Mouse (Mus musculus): ENCODE results near the gene Arl8a.

Gene Arl8a

DNA sequence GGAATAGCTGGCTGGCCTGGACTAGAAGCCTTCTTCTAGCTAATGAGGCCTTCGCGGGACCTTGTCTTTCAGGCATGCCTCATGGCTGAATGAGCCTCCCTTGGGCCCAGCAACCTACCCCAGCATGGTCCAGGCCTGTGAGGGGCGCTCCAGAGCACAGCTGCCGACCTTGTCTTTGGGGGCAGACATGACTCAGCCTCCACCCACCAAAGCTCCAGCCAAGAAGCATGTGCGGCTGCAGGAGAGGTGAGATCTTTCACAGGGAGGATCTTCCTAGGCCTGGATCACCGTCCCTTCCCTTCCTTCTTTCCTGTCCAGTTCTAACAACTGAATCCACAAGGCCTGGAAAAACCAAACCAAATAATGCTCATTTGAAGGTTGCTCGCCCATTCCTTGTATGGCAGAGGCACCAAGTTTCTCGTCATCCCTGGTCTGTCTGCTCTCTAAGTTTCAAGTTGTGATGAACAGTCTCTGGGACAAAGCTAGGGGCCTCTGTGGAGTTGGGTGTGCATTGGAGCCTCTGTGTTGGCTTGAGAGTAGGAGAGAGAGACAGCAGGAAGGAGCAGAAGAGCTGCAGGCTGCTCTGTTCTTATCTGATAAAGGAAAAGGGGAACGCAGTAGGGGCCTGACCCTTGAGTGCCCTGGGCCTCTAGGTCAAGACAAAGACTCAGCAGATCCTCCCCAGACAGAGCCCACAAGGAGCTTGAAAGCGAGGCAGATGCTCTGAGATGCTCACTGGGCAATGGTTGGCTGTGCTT lies 12.8 kb upstream of the Arl8a start:
- DNase-seq (ENCODE audit: low read depth, low spot score), result no peak

- DNase-seq (ENCODE audit: low read depth, low spot score), result no peak
Observed at GRCm38 (mm10) chr1:135135111-135135787, 11.4 kb upstream of the Arl8a start.

GRCm38 (mm10) chr1:135136500-135136899 lies 10.1 kb upstream of the Arl8a start:
- DNase-seq (ENCODE audit: low read depth, low spot score), result peak; percentile 90

- no peak for DNase-seq (ENCODE audit: low read depth, low spot score)
Observed at GRCm38 (mm10) chr1:135139906-135140305, 6.7 kb upstream of the Arl8a start.

GRCm38 (mm10) chr1:135142452-135142851 lies 4.2 kb upstream of the Arl8a start:
- no peak for DNase-seq (ENCODE audit: low read depth, low spot score)

- DNase-seq (ENCODE audit: low read depth, low spot score), result no peak
Observed at GRCm38 (mm10) chr1:135143940-135144339, 2.7 kb upstream of the Arl8a start.

DNA sequence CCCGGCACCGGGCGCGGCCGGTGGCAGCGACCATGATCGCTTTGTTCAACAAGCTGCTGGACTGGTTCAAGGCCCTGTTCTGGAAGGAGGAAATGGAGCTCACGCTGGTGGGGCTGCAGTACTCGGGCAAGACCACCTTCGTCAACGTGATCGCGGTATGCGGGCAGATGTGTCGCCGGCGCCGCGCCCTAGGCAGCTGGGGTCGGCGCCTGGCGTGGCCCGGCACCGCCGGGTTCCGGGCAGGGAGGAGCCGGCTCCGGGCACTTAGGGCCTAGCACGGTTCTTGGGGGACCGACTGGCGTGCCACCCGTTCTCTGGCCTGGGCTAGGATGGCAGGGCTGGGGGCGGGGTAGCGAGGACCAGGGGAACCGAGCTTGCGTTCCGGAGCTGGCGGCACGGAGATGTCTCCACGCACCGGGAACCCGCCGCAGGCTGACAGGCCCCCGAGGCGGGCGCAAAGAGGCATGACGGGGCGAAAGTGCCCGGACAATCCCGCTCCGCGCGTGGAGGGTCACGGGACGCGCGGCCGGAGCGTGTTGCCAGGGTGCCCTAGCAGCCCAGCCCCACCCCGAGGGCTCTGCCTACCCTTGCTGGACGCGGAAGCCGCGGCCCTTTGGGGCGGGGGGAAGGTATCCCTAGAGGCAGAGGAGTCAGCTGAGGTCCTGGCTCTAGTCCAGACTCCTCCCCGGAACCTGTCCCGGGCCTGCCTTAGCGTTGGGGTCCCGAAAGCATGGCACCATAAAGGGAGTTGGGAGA lies 500 bp downstream of the Arl8a start:
- DNase-seq (ENCODE audit: low read depth, low spot score), result peak; percentile 90

- no peak for DNase-seq (ENCODE audit: low read depth, low spot score)
Observed at GRCm38 (mm10) chr1:135147702-135148058, 1.1 kb downstream of the Arl8a start.

DNA sequence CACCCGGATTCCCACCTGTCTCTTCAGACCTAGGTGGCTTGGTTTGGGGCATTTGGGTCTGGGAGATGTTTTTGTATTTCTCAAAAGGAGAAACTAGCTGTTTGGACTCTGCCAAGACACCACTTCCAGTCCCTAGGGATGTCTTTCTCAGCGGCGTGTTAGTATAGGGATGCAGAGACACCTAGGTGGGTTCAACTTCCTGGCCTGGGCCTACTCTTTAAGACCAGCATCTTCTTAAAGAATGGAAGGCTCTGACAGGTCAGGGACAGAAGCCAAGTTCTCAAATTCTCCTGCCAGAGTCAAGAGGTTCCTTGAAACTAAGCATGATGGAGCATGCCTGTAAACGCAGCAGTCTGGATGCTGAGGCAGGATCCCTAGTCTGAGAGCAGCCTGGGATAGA lies 1.9 kb downstream of the Arl8a start:
- no peak for DNase-seq (ENCODE audit: low read depth, low spot score)

DNA sequence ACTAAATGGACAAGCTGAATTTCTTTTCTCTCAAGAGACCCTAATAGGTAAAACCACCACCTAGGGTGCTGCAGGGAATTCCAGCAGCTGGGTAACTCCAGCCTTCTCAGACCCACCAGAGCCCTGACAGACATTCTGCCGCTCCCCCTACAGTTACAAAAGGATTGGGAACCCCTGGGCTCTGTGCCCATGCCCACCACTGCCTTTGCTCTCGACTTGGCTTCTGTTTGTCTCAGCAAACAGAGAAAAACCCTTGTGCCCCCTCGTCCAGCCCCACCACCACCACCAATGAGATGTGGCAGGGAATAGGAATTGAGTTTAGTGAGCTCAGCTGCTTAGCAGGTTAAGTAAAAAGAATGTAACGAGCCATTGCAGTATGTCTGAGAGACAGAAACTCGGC lies 2.4 kb downstream of the Arl8a start:
- no peak for DNase-seq (ENCODE audit: low read depth, low spot score)

- DNase-seq (ENCODE audit: low read depth, low spot score), result no peak
Observed at GRCm38 (mm10) chr1:135154011-135154410, 7.4 kb downstream of the Arl8a start.

DNA sequence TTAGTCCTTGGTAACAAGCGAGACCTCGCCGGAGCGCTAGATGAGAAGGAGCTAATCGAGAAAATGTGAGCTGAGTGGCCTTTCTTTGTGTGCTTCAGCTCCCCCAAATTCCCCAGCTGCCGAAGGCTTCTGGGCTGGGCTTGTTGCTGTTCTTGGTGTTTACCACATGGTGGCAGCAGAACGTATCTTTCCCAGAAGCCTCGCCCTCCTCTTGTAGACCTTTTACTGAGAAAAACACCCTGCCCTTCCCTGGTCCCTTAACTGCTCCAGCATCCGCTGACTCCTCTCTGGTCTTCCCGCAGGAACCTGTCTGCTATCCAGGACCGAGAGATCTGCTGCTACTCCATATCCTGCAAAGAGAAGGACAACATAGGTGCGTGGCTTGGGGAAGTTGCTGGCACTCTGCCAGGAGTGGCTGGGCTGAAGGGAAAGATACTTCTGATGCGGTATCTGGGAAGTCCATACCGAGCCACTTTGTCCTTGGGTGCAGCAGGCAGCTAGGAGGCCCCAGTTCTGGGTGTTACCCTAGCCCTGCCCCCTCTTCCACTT lies 7.9 kb downstream of the Arl8a start:
- DNase-seq (ENCODE audit: low read depth, low spot score), result peak; percentile 92

GRCm38 (mm10) chr1:135156300-135156699 lies 9.7 kb downstream of the Arl8a start:
- no peak for DNase-seq (ENCODE audit: low read depth, low spot score)

DNA sequence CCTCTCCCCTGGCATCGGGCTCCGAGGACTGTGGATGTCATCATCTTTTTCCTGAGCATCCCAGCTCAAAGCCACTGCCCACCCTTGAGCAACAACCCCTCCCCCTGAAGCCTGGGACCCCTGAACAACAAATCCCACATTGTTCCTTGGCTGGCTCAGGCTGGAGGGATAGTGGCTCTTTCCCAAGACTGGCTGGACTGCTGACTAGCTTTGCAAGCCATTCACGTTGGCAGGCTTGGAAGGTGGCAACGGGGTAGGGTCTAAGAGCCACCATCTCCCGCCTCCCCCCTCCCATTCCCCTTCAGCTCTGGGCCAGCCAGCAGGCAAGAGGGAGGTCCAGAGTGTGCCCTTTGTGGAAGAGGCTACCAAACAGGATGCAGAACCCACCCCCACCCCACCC lies 12.0 kb downstream of the Arl8a start:
- no peak for DNase-seq (ENCODE audit: low read depth, low spot score)

GRCm38 (mm10) chr1:135159074-135159473 lies 12.4 kb downstream of the Arl8a start:
- no peak for DNase-seq (ENCODE audit: low read depth, low spot score)

DNA sequence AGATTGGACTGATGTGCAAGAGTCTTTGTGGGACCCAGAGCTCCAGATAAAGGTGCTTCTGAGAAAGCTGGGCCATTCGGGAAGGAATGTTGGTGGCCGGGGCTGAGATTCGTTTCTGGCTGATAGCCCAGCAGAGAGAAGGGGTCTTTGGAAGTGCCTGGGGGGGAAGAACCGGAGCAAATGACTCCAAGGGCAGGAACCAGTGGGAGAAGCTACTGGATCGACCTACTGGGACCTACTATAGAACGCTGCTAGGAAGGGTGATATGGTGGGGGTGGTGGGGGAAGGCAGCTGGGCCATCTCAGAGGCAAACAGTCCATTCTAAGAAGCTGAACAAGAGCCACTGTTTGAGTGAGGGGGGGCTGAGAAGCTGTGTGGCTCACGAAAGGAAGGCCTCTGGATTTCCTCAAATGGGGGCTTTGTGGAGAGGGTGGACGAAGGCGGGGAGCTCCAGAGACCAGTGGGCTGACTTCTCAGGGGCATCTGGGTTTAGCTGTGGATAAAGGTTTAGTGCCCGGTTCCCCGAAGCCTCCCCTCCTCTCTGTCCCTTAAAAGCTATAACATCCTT lies 13.0 kb downstream of the Arl8a start:
- no peak for DNase-seq (ENCODE audit: low read depth, low spot score)

DNA sequence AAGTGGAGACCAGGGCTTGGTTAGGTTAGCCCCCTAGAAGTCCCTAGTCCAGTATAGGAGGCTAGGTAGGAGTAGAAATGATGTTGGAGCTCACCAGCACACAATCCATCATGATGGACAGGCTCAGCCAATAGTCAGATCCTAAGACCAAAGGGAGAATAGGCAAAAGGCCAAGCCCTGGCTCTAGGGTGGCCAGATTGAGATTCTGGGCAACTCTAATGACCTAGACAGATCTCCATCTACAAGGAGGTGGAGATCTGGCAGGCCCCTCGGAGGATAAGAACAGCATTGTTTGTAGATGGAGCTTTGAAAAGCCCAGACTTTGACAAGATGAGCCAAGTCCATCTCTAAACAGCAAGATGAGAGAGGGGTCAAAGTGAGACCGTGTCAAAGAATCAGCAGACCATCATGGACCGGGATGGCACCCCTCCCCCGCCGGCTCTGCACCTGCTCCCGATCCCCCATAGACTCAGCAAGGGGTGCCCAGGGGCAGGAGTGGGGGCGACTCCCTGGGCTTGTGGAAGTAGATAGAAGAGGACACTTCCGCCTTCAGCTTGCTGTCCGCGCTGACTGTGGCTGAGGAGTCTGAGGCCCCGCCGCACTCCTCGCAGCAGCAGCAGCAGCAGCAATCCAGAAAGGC lies 13.9 kb downstream of the Arl8a start:
- no peak for DNase-seq (ENCODE audit: low read depth, low spot score)

DNA sequence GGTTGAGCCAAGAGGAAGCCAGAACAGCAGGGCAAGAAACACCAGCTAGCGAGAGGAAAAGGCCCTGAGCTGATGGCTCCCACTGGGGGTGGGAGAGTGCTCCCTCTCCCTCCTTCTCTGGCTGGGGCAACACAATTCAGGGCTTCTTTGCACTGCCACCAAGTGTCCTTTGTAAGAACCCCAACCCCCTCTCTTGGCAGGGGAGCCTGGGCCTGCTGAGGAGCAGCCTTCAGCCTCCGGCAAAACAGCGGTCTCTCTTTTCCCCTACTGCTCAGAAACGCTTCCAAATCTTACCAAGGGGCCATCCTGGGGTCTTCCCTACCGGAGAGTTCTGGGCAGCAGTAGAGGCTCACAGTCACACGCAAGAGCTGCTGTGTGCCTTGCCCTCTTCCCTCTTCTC lies 16.1 kb downstream of the Arl8a start:
- DNase-seq (ENCODE audit: low read depth, low spot score), result no peak

- no peak for DNase-seq (ENCODE audit: low read depth, low spot score)
Observed at GRCm38 (mm10) chr1:135167435-135167834, 20.8 kb downstream of the Arl8a start, which contains the start of gene Gpr37l1. Gene Gpr37l1 (minus strand): TSS chr1:135167681.

GRCm38 (mm10) chr1:135168453-135169200 lies 22.0 kb downstream of the Arl8a start:
- no peak for DNase-seq (ENCODE audit: low read depth, low spot score)
